Mouse (Mus musculus): ENCODE data around the gene Setd1a. TPM values are rescaled to one million over a fixed set of nuclear protein-coding genes. Genes with fewer than 3 reads are reported as not detected.

Setd1a gene
- total and polyA plus RNA-seq, 3 experiments = 4.5 to 51.0 (median 9.8) TPM

- no peak overlapping the region for H3K27ac ChIP-seq (ENCODE audit: insufficient read depth, low read depth)
- no peaks in the 10 kb centered on the region for H3K9me3 ChIP-seq (replicated peaks; ENCODE audit: low read length)
- dilution Hi-C loops (cut with MboI; ENCODE audit: extremely low pct_ligation_motif_present, extremely low pct_unique_long_range_greater_than_20kb, low sequenced_read_pairs) = no loop called here
- in situ Hi-C loops (cut with MboI; ENCODE audit: low pct_ligation_motif_present, low pct_unique_long_range_greater_than_20kb, low sequenced_read_pairs) = no loop called here
- no peak overlapping the region for H3K9ac ChIP-seq (ENCODE audit: insufficient read depth, low read depth)
- no peaks in the 10 kb centered on the region for H3K79me2 ChIP-seq (replicated peaks; ENCODE audit: control insufficient read depth, extremely low read depth, insufficient read depth, poor library complexity, severe bottlenecking)
- no peak for DNase-seq (ENCODE audit: extremely low read depth)
- H3K4me1 ChIP-seq (ENCODE audit: control insufficient read depth in 1 of 2, insufficient read depth in 2 of 2) = peaks cover 2 to 14% of the 10 kb centered on the region in 2 experiments; a peak in 3 of 4 replicates
- no peak overlapping the region for H3K4me3 ChIP-seq (replicated peaks in 1 of 3; ENCODE audit: low read depth in 2 of 3, low read length in 2 of 3, poor library complexity in 1 of 3)
- no peak overlapping the region for H3K4me2 ChIP-seq (ENCODE audit: insufficient read depth, low read depth, poor library complexity, severe bottlenecking)
- TF ChIP-seq CHD1 (IDR thresholded peaks at IDR 0.05; ENCODE audit: low read depth, low read length) (no peak), MEF2A (IDR thresholded peaks at IDR 0.05; ENCODE audit: borderline replicate concordance, low read depth, low read length) (no peak), ZKSCAN1 (IDR thresholded peaks at IDR 0.05; ENCODE audit: borderline replicate concordance, low read depth, low read length) (no peak), MAX (IDR thresholded peaks at IDR 0.05; ENCODE audit: low read length) (no peak), EP300 (IDR thresholded peaks at IDR 0.05; ENCODE audit: low read length) (no peak), POLR2A (IDR thresholded peaks at IDR 0.05; ENCODE audit: low read depth, low read length) (no peak), HCFC1 (IDR thresholded peaks at IDR 0.05; ENCODE audit: low read depth, low read length) (no peak), SMC3 (IDR thresholded peaks at IDR 0.05; ENCODE audit: low read depth, low read length) (no peak), PAX5 (IDR thresholded peaks at IDR 0.05; ENCODE audit: low read length) (no peak), ELF1 (IDR thresholded peaks at IDR 0.05; ENCODE audit: low read depth, low read length) (no peak), POLR2AphosphoS2 (IDR thresholded peaks at IDR 0.05; ENCODE audit: low read depth, low read length) (no peak), TCF12 (IDR thresholded peaks at IDR 0.05; ENCODE audit: low read depth, low read length) (no peak), KAT2A (IDR thresholded peaks at IDR 0.05; ENCODE audit: insufficient replicate concordance, low read length) (no peak), BHLHE40 (IDR thresholded peaks at IDR 0.05; ENCODE audit: low read depth, low read length) (no peak), ETS1 (conservative IDR thresholded peaks at IDR 0.05; ENCODE audit: low read depth, low read length) (no peak)
- no peaks in the 10 kb centered on the region for H3K36me3 ChIP-seq (replicated peaks in 1 of 2; ENCODE audit: control insufficient read depth in 1 of 2, insufficient read depth in 1 of 2, low read length in 1 of 2)
- H3K27me3 ChIP-seq (replicated peaks) = no peaks in the 10 kb centered on the region
Measured at GRCm38 (mm10) chr7:127810650-127811049, 34.2 kb downstream of the Setd1a start.

- TF ChIP-seq ELF1 (IDR thresholded peaks at IDR 0.05; ENCODE audit: low read depth, low read length) (no peak), RCOR1 (conservative IDR thresholded peaks at IDR 0.05; ENCODE audit: low read depth, low read length) (no peak), CTCF (conservative IDR thresholded peaks at IDR 0.05 in 1 of 2, IDR thresholded peaks at IDR 0.05 in 1 of 2; ENCODE audit: low read depth in 2 of 2, low read length in 2 of 2) (no peak), NRF1 (IDR thresholded peaks at IDR 0.05; ENCODE audit: low read depth, low read length) (no peak), MAFK (IDR thresholded peaks at IDR 0.05; ENCODE audit: insufficient replicate concordance, low read length) (no peak), HCFC1 (IDR thresholded peaks at IDR 0.05; ENCODE audit: low read depth, low read length) (no peak), CHD1 (IDR thresholded peaks at IDR 0.05; ENCODE audit: low read depth, low read length) (no peak), ZMIZ1 (IDR thresholded peaks at IDR 0.05; ENCODE audit: low read depth, low read length) (no peak), TCF12 (IDR thresholded peaks at IDR 0.05; ENCODE audit: low read depth, low read length) (no peak), KAT2A (IDR thresholded peaks at IDR 0.05; ENCODE audit: insufficient replicate concordance, low read length) (no peak), EP300 (IDR thresholded peaks at IDR 0.05; ENCODE audit: low read length) (no peak), GABPA (IDR thresholded peaks at IDR 0.05; ENCODE audit: insufficient replicate concordance, low read depth, low read length) (no peak), NELFE (IDR thresholded peaks at IDR 0.05; ENCODE audit: low read depth, low read length) (no peak), TBP (conservative IDR thresholded peaks at IDR 0.05; ENCODE audit: low read depth, low read length) (no peak), PAX5 (IDR thresholded peaks at IDR 0.05; ENCODE audit: low read length) (no peak), E2F4 (IDR thresholded peaks at IDR 0.05; ENCODE audit: insufficient replicate concordance, low read depth, low read length) (no peak), ZC3H11A (IDR thresholded peaks at IDR 0.05; ENCODE audit: low read depth, low read length) (no peak)
- Histone ChIP-seq H3K4me3 (replicated peaks in 1 of 3; ENCODE audit: low read depth in 2 of 3, low read length in 2 of 3, poor library complexity in 1 of 3) (no peak overlapping the region), H3K27me3 (replicated peaks) (no peaks in the 10 kb centered on the region), H3K27ac (ENCODE audit: insufficient read depth, low read depth) (no peak overlapping the region), H3K4me1 (ENCODE audit: control insufficient read depth in 1 of 2, insufficient read depth in 2 of 2) (peaks cover 8 to 20% of the 10 kb centered on the region in 2 experiments), H3K36me3 (replicated peaks in 1 of 2; ENCODE audit: control insufficient read depth in 1 of 2, insufficient read depth in 1 of 2, low read length in 1 of 2) (no peaks in the 10 kb centered on the region), H3K79me2 (replicated peaks; ENCODE audit: control insufficient read depth, extremely low read depth, insufficient read depth, poor library complexity, severe bottlenecking) (no peaks in the 10 kb centered on the region), H3K9me3 (replicated peaks; ENCODE audit: low read length) (no peaks in the 10 kb centered on the region), H3K9ac (ENCODE audit: insufficient read depth, low read depth) (no peak overlapping the region), H3K4me2 (ENCODE audit: insufficient read depth, low read depth, poor library complexity, severe bottlenecking) (no peak overlapping the region)
- dilution Hi-C loops (cut with MboI; ENCODE audit: extremely low pct_ligation_motif_present, extremely low pct_unique_long_range_greater_than_20kb, low sequenced_read_pairs) = no loop called here
- in situ Hi-C loops (cut with MboI; ENCODE audit: low pct_ligation_motif_present, low pct_unique_long_range_greater_than_20kb, low sequenced_read_pairs) = no loop called here
- DNase-seq (ENCODE audit: extremely low read depth) = no peak
Measured at GRCm38 (mm10) chr7:127811240-127811639, 34.8 kb downstream of the Setd1a start.

Measured in CH12.LX (cell line).